Mouse (Mus musculus) kidney, postnatal 14 days (tissue): ENCODE results near the gene Rpl18a.
A peak's percentile ranks its signal among the peaks of the same experiment; 100 is the strongest.

Experiments used
- DNase-seq: peaks from one replicate; pipeline ENCODE4 v3.0.0; 2022; ENCODE audit warnings: mixed read lengths

The Rpl18a gene

GRCm38 (mm10) chr8:70879500-70879899, 17.7 kb downstream of the Rpl18a start:
- DNase-seq = no peak

- no peak for DNase-seq
These were observed 19.0 kb downstream of the Rpl18a start for GRCm38 (mm10) chr8:70878178-70878577.

GRCm38 (mm10) chr8:70876382-70876781, 20.8 kb downstream of the Rpl18a start:
- DNase-seq = no peak

GRCm38 (mm10) chr8:70874441-70874840, 22.8 kb downstream of the Rpl18a start:
- no peak for DNase-seq

- DNase-seq = peak; percentile 96
These were observed 23.7 kb downstream of the Rpl18a start, which contains the start of gene Ccdc124 for GRCm38 (mm10) chr8:70873364-70873985. TSS of gene Ccdc124 (minus strand) at chr8:70873935.

- DNase-seq = no peak
These were observed 24.4 kb downstream of the Rpl18a start for GRCm38 (mm10) chr8:70872643-70873363.

GRCm38 (mm10) chr8:70871195-70871807, 25.9 kb downstream of the Rpl18a start:
- DNase-seq = no peak

GRCm38 (mm10) chr8:70869601-70870041, 27.6 kb downstream of the Rpl18a start:
- DNase-seq = peak; percentile 89

- no peak for DNase-seq
These were observed 28.0 kb downstream of the Rpl18a start for GRCm38 (mm10) chr8:70869199-70869571.

- peak; percentile 85 for DNase-seq
These were observed 28.5 kb downstream of the Rpl18a start for GRCm38 (mm10) chr8:70868559-70869198.

GRCm38 (mm10) chr8:70866566-70866965, 30.6 kb downstream of the Rpl18a start:
- DNase-seq = no peak

- no peak for DNase-seq
These were observed 31.2 kb downstream of the Rpl18a start for GRCm38 (mm10) chr8:70866001-70866520.

GRCm38 (mm10) chr8:70865350-70866000, 31.7 kb downstream of the Rpl18a start:
- DNase-seq = peak; percentile 100

GRCm38 (mm10) chr8:70864712-70865221, 32.4 kb downstream of the Rpl18a start:
- DNase-seq = peak; percentile 40

GRCm38 (mm10) chr8:70863956-70864711, 33.1 kb downstream of the Rpl18a start:
- no peak for DNase-seq

GRCm38 (mm10) chr8:70862824-70863641, 34.2 kb downstream of the Rpl18a start, which contains the start of gene Kcnn1:
TSS of gene Kcnn1 (minus strand) at chr8:70863258.
- no peak for DNase-seq

- no peak for DNase-seq
These were observed 39.7 kb downstream of the Rpl18a start for GRCm38 (mm10) chr8:70857516-70857915.

- DNase-seq = peak; percentile 85
These were observed 40.5 kb downstream of the Rpl18a start for GRCm38 (mm10) chr8:70856541-70857197.

GRCm38 (mm10) chr8:70856028-70856427, 41.2 kb downstream of the Rpl18a start:
- no peak for DNase-seq

GRCm38 (mm10) chr8:70853863-70854262, 43.3 kb downstream of the Rpl18a start:
- no peak for DNase-seq
